Mouse (Mus musculus) colon, adult 2 months (tissue): ENCODE measurements around the gene Sez6l. TPM values are rescaled to one million over a fixed set of nuclear protein-coding genes. Genes with fewer than 3 reads are reported as not detected.

Source experiments
- polyA plus RNA-seq: library from polyadenylated mRNA; depleted of rRNA; stranded (reverse); fragments of >200 nt; gene quantifications from 2 replicates; pipeline ENCODE4 v1.2.3, GENCODE M21; 2012; rRNA removed

The Sez6l gene
- 1.1 TPM in 2 replicates for polyA plus RNA-seq

DNA sequence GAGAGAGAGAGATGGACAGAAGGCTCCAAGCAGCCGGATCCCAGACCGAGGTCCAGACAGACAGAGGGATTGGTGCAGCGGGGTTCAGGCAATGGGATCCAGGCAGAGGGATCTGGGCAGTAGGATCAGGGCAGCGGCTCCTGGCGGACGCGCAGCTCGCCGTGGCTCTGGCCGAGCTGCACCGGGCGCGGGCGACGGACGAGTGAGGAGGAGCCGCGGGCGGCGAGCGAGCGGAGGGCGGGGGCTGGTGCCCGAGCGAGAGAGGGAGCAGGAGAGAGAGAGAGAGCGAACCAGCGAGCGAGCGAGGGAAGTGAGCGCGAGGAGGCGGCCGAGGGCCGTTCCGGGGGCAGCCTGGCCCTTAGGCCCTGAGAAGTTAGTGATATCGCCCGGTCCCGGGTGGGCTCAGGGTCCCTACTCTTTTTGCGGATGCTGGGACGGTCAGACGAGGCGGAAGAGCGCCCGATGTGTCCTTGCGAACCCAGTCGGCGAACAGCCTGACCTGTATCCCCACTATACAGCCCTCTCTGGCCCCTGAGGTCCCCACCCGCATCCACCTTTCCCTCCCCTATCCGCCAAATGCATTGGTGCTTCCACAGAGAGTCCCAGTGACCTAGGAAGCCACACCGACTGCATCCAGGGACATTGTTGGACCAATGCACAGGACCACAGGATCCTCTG is at the start of gene Sez6l:
Gene Sez6l (minus strand): TSS at position 193 of the 678 bp plus-strand sequence.

GRCm38 (mm10) chr5:112448747-112449440 is 128.1 kb downstream of the Sez6l start, which contains the start of gene Gm6588:
Gm6588 (plus strand) TSS chr5:112449426.

GRCm38 (mm10) chr5:112394779-112395443 is 182.1 kb downstream of the Sez6l start, which contains the start of gene Asphd2:
Asphd2 (minus strand) TSS chr5:112394866.

Other genes starting within 250 kb of the Sez6l start
- 34.6 and 39.1 TPM in 2 replicates for gene Srrd, start 234.1 kb downstream of the Sez6l start, polyA plus RNA-seq
- gene Hps4, start 234.1 kb downstream of the Sez6l start, polyA plus RNA-seq: 65.7 and 69.9 TPM in 2 replicates
- not detected in 2 replicates for gene Gm6583, start 221.2 kb downstream of the Sez6l start, polyA plus RNA-seq
- gene Asphd2, start 182.3 kb downstream of the Sez6l start, polyA plus RNA-seq: 3.5 and 5.5 TPM in 2 replicates
- gene Gm6588, start 127.8 kb downstream of the Sez6l start, polyA plus RNA-seq: not detected in 2 replicates